Mouse (Mus musculus): ENCODE measurements around the gene Gm572.

- TF ChIP-seq GATA1 (IDR thresholded peaks at IDR 0.05; ENCODE audit: borderline replicate concordance, low read length): no peak
- TF ChIP-seq FLI1 (IDR thresholded peaks at IDR 0.05; ENCODE audit: low read length): no peak
Observed at GRCm38 (mm10) chr4:148660174-148660573, 17.1 kb downstream of the Gm572 start.

All from megakaryocyte, embryonic 14.5 days (primary cell).